ENCODE assay signal across 26 mouse cellular contexts in the genomic region with DNA sequence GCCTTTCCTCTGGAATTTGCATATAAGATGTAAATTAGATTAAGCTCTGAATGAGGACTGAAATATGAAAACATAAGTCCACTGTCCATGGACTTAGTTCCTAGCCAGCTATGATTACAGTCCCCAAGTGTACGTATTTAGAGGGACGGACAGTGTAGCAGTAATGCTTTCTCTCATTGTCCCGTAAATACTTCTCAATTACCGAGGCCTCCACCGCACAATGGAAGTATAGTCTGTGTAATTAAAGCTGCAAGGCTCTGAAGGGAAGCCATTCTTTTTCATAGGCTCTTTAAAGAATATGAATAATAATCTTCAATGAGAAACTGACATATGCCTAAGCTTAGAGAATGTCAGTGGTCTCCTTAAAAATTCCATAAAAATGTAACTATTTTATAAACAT.
DNase-seq lines count a peak whose midpoint lies in the region; ATAC-seq and TF ChIP-seq lines count a peak whose summit lies in the region.
"Had no signal": no experiment of that assay in that cellular context is flagged by ENCODE, and none has a peak within 500 bp of the region (broad histone marks: within the 10 kb centered on the region; RNA-seq: fewer than 3 reads in every experiment).

No protein-coding gene starts in this region.

- H3K27me3 ChIP-seq in embryonic facial prominence, embryonic 14.5 days (replicated peaks; ENCODE audit: control insufficient read depth, insufficient read depth, low read length): no peaks in the 10 kb centered on the region
- no peaks in the 10 kb centered on the region for H3K27me3 ChIP-seq in embryonic facial prominence, embryonic 10.5 days (replicated peaks; ENCODE audit: low read depth, poor library complexity, severe bottlenecking)
- no peaks in the 10 kb centered on the region for H3K27me3 ChIP-seq in forebrain, embryonic 14.5 days (replicated peaks; ENCODE audit: control insufficient read depth, insufficient read depth, low read length)
- H3K27me3 ChIP-seq in forebrain, postnatal 0 days (ENCODE audit: insufficient read depth, low read length): no peaks in the 10 kb centered on the region
- H3K27me3 ChIP-seq: embryonic facial prominence, embryonic 12.5 days; embryonic facial prominence, embryonic 15.5 days; forebrain, embryonic 12.5 days; Patski had no signal

- WGBS in embryonic facial prominence, embryonic 14.5 days: 67% methylated on average over 5 of the region's 5 CpGs
- WGBS in embryonic facial prominence, embryonic 10.5 days: 75% methylated on average over 5 of the region's 5 CpGs
- WGBS in forebrain, embryonic 14.5 days: 23% methylated on average over 5 of the region's 5 CpGs
- WGBS in forebrain, postnatal 0 days: 30% methylated on average over 5 of the region's 5 CpGs

- H3K36me3 ChIP-seq in embryonic facial prominence, embryonic 14.5 days (ENCODE audit: control insufficient read depth, insufficient read depth, low read length): no peaks in the 10 kb centered on the region
- no peaks in the 10 kb centered on the region for H3K36me3 ChIP-seq in embryonic facial prominence, embryonic 10.5 days (replicated peaks)
- H3K36me3 ChIP-seq in forebrain, embryonic 14.5 days (ENCODE audit: control insufficient read depth, insufficient read depth, low read length): no peaks in the 10 kb centered on the region
- no peaks in the 10 kb centered on the region for H3K36me3 ChIP-seq in forebrain, postnatal 0 days (ENCODE audit: insufficient read depth)
- H3K36me3 ChIP-seq: embryonic facial prominence, embryonic 12.5 days; embryonic facial prominence, embryonic 15.5 days; forebrain, embryonic 10.5 days; forebrain, embryonic 12.5 days had no signal

- H3K9ac ChIP-seq in embryonic facial prominence, embryonic 14.5 days (ENCODE audit: low read depth, low read length): no peak overlapping the region
- no peak overlapping the region for H3K9ac ChIP-seq in forebrain, embryonic 14.5 days (ENCODE audit: low read length)
- H3K9ac ChIP-seq in forebrain, postnatal 0 days: no peak overlapping the region
- H3K9ac ChIP-seq: embryonic facial prominence, embryonic 12.5 days; embryonic facial prominence, embryonic 15.5 days; forebrain, embryonic 12.5 days had no signal

- TF ChIP-seq CTCF in forebrain, postnatal 0 days (IDR thresholded peaks at IDR 0.05; ENCODE audit: low read depth): no peak

- DNase-seq in embryonic facial prominence, embryonic 14.5 days (ENCODE audit: low spot score): no peak
- DNase-seq in embryonic facial prominence, embryonic 10.5 days (ENCODE audit: low spot score): no peak
- no peak for DNase-seq in forebrain, embryonic 14.5 days (ENCODE audit: low spot score)
- DNase-seq in forebrain, postnatal 0 days: no peak
- DNase-seq in Muller cell, postnatal 12 days (ENCODE audit: inconsistent ontology term): peak; percentile 37
- peak; percentile 51 for DNase-seq in retina, embryonic 14.5 days (ENCODE audit: low spot score)
- no peak for DNase-seq in spleen, postnatal 10 days (ENCODE audit: low spot score in 2 of 2)
- DNase-seq: adrenal gland, adult 8-10 months; adrenal gland, postnatal 14 days; adrenal gland, postnatal 36 days; B cell, adult 2 months; cerebellum, adult 11 months; cerebellum, adult 18-20 months; cerebellum, adult 8-10 months; cerebellum, adult 9-11 months; cerebellum, postnatal 14 days; cerebellum, postnatal 36 days; embryo, embryonic 11 days had no signal

- H3K4me1 ChIP-seq in embryonic facial prominence, embryonic 14.5 days (ENCODE audit: control insufficient read depth, insufficient read depth, low read length): no peaks in the 10 kb centered on the region
- no peaks in the 10 kb centered on the region for H3K4me1 ChIP-seq in embryonic facial prominence, embryonic 10.5 days
- no peaks in the 10 kb centered on the region for H3K4me1 ChIP-seq in forebrain, embryonic 14.5 days (ENCODE audit: control insufficient read depth, insufficient read depth, low read length)
- H3K4me1 ChIP-seq in forebrain, postnatal 0 days (ENCODE audit: insufficient read depth): no peaks in the 10 kb centered on the region
- H3K4me1 ChIP-seq: embryonic facial prominence, embryonic 12.5 days; forebrain, embryonic 10.5 days; forebrain, embryonic 12.5 days had no signal

- no peak overlapping the region for H3K4me3 ChIP-seq in embryonic facial prominence, embryonic 14.5 days (ENCODE audit: low read depth, low read length)
- H3K4me3 ChIP-seq in embryonic facial prominence, embryonic 10.5 days: no peak overlapping the region
- H3K4me3 ChIP-seq in forebrain, embryonic 14.5 days (ENCODE audit: low read depth, low read length): no peak overlapping the region
- no peak overlapping the region for H3K4me3 ChIP-seq in forebrain, postnatal 0 days (ENCODE audit: low read depth, low read length)
- H3K4me3 ChIP-seq: embryonic facial prominence, embryonic 12.5 days; embryonic facial prominence, embryonic 15.5 days; erythroblast, embryonic 14.5 days; forebrain, embryonic 10.5 days; forebrain, embryonic 12.5 days had no signal

- H3K4me2 ChIP-seq in embryonic facial prominence, embryonic 14.5 days (ENCODE audit: low read depth, low read length): no peak overlapping the region
- H3K4me2 ChIP-seq in forebrain, embryonic 14.5 days (ENCODE audit: low read length): no peak overlapping the region
- no peak overlapping the region for H3K4me2 ChIP-seq in forebrain, postnatal 0 days (ENCODE audit: low read depth)
- H3K4me2 ChIP-seq: embryonic facial prominence, embryonic 12.5 days; embryonic facial prominence, embryonic 15.5 days; forebrain, embryonic 12.5 days had no signal

- no peaks in the 10 kb centered on the region for H3K9me3 ChIP-seq in embryonic facial prominence, embryonic 14.5 days (ENCODE audit: control insufficient read depth, low read length)
- peaks cover 4% of the 10 kb centered on the region; the same call in 1 of the 2 replicates for H3K9me3 ChIP-seq in embryonic facial prominence, embryonic 10.5 days
- H3K9me3 ChIP-seq in forebrain, embryonic 14.5 days (replicated peaks; ENCODE audit: control insufficient read depth, low read length): no peaks in the 10 kb centered on the region
- no peaks in the 10 kb centered on the region for H3K9me3 ChIP-seq in forebrain, postnatal 0 days (ENCODE audit: low read length)
- H3K9me3 ChIP-seq: embryonic facial prominence, embryonic 12.5 days; embryonic facial prominence, embryonic 15.5 days; forebrain, embryonic 10.5 days; forebrain, embryonic 12.5 days had no signal

- no peak overlapping the region for H3K27ac ChIP-seq in embryonic facial prominence, embryonic 14.5 days (replicated peaks; ENCODE audit: low read depth, low read length)
- H3K27ac ChIP-seq in embryonic facial prominence, embryonic 10.5 days (replicated peaks): no peak overlapping the region
- no peak overlapping the region for H3K27ac ChIP-seq in forebrain, embryonic 14.5 days (ENCODE audit: low read depth, low read length)
- H3K27ac ChIP-seq in forebrain, postnatal 0 days (ENCODE audit: low read depth, low read length): no peak overlapping the region
- H3K27ac ChIP-seq: embryonic facial prominence, embryonic 12.5 days; embryonic facial prominence, embryonic 15.5 days; forebrain, embryonic 10.5 days; forebrain, embryonic 12.5 days had no signal

- ATAC-seq in embryonic facial prominence, embryonic 14.5 days (ENCODE audit: low read depth): peak; percentile 30; the same call in 1 of the 2 replicates
- 0 out of 2 replicates have a peak, but pooled peaks have one; percentile 27 for ATAC-seq in forebrain, embryonic 14.5 days
- ATAC-seq in forebrain, postnatal 0 days: no peak; the same call in 1 of the 2 replicates
- ATAC-seq in CD4-positive, CD25-positive, alpha-beta regulatory T cell, adult 4 months: no peak
- ATAC-seq: activated CD4-positive, CD25-positive, alpha-beta regulatory T cell, adult 4 months; Patski had no signal

Comparison
In these comparisons a context has a peak if more than half of its experiments do, and no peak if none do; other contexts are left out.
1. ATAC-seq: peak in embryonic facial prominence, embryonic 14.5 days (single experiment) and forebrain, embryonic 14.5 days (single experiment); none in forebrain, postnatal 0 days (single experiment) and CD4-positive, CD25-positive, alpha-beta regulatory T cell, adult 4 months (single experiment).
2. DNase-seq: peak in Muller cell, postnatal 12 days (single experiment) and retina, embryonic 14.5 days (single experiment); none in embryonic facial prominence, embryonic 14.5 days (single experiment), embryonic facial prominence, embryonic 10.5 days (single experiment), forebrain, embryonic 14.5 days (single experiment), forebrain, postnatal 0 days (single experiment) and spleen, postnatal 10 days (0 of 2).